Mouse (Mus musculus) lung, postnatal 0 days (tissue): ENCODE results near the gene Cd247.

Experiments
- CTCF ChIP-seq: IDR thresholded peaks from 2 replicates; pipeline ENCODE4 v1.5.1; 2016; ENCODE audit warnings: antibody characterized with exemption, mild to moderate bottlenecking
- EP300 ChIP-seq: IDR thresholded peaks from 2 replicates; pipeline ENCODE4 v1.6.1; 2016; ENCODE audit warnings: antibody characterized with exemption, mild to moderate bottlenecking, control low read depth

- TF ChIP-seq EP300 (0 out of 2 replicates have a peak, but pooled peaks have one; percentile 25), CTCF (no peak)
These were observed 25.4 kb upstream of the Cd247 start for GRCm38 (mm10) chr1:165762914-165763634.
